Mouse (Mus musculus) left cerebral cortex, adult 9 months (tissue): ENCODE measurements at regions not wholly inside any gene's neighbourhood (a gene's known extent, or its start where the extent isn't known, plus 50 kb on each side); places are given as distances from the start of the nearest gene placed in this dataset.
"Not testable (repeated sequence)": the region's sequence is repeated elsewhere in the genome, so short reads cannot be mapped to it uniquely, and the experiment has no call there.

ENCODE experiments used
- DNase-seq, 2 experiments: peaks; one replicate each; pipeline ENCODE4 v3.0.0; 2022; ENCODE audit warnings: low spot score in 2 of 2

DNA sequence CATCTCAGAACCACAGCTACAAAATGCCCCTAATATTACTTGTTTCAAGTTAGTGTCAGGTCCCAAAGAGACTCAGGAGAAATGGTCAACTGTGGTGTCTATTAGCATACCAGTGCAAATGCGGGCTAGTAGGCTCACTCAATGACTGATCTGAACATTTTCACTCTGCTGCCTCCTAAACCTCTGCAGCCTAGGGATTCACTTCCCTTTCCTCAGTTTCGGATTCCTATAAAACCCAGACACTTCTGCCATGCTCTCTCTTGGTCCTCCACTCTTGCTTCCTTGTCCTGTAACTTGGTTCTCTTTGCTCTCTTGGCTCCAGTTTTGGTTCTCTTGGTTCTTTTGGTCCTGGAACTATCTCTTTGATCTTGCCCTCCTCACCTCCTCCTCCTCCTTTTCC, 206.3 kb upstream of the Spef2 start:
- no peak for DNase-seq

GRCm38 (mm10) chr15:9974999-9975398, 202.0 kb upstream of the Prlr start:
- no peak for DNase-seq

GRCm38 (mm10) chr15:10011289-10012234, 165.5 kb upstream of the Prlr start:
- DNase-seq = peak in 1 of 2 experiments; percentile 7

GRCm38 (mm10) chr15:10017216-10017615, 159.8 kb upstream of the Prlr start:
- DNase-seq = no peak

- DNase-seq = no peak
Observed at GRCm38 (mm10) chr15:10029902-10030301, 147.1 kb upstream of the Prlr start.

DNA sequence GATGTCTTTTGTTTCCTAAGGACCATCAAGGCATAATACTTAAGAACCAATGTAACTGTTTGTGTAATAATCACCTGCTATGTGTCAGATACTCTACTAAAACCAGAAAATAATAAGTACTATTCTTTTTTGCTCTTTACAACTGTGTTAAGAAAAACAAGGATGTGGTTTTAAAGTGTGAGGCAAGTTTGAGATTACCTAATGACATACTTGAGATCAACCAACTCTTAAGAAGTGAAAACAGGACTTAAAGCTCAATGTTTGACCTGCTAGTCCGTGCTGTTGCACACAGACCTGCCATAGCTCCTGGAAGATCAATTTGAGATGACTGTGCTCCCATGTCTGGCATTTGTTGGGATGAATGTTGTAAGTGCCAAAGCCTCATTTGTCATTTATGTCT, 141.5 kb upstream of the Prlr start:
- no peak for DNase-seq

DNA sequence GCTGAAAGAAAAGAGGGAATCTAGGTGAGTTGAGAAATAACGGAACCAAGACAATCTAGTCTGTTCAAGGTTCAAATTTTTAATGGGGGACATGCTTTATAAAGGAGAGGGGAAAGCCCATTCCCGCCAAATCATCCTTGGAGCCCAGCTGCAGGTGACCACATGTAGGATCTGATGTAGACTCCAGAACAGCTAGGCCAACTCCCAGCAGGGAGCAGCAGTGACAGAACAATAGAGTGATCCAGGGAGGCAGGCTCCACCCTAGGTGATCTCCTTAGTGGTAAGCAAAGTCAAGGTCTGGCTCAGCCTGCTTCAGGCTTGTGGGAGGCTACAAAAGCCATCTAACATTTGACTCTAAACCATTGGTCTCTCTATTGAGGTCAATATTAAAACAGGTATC, 140.5 kb upstream of the Prlr start:
- DNase-seq = not testable (repeated sequence)

DNA sequence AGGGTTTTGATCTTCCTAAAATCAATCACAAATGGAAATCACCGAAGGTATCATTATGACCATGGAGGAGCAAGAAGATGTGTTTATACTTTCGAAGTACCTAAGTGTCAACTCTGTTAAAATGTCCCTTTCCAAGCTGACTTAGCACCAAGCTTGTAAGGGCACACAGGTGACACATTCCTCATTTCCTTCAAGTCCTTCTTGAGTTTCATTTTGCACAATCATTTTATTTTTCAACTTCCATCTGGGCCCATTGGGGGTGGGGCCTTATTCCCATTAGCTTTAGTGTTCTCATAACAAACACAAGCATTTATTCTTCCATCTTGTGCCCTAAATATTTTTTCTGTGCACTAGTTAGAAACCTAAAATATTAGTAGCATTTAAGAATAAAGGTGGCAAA, 103.5 kb upstream of the Prlr start:
- no peak for DNase-seq

GRCm38 (mm10) chr15:10074916-10075315, 102.1 kb upstream of the Prlr start:
- DNase-seq = no peak

DNA sequence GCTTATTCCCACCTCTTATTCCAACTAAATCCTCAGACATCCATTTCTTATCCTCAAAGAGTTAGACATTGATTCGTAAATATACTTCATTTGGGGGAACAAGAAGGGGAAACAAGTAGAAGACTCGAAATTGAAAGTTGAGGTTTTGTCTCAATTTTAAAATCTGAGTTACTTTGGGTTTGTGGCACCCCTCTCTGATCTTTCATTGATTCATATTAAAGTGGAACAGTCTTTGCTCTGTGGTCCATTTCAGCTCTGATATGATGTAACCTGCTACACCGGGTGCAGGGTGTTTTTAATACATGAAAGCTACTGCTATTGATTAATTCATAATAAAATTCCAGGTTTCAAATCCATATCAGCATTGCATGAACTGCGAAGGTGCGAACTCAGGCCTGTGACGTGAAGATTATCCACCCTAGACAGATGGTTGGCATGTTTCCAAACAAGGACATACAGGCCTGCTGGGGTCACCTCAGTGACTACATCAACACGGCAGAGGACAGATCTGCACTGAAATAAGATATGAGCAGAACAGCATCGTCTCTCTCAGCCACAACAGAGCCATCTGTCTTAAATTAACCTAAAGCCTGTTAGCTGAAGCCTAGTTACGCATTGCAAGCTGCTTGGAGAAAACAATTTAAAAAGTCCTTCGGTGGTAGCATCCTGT, 101.5 kb upstream of the Prlr start:
- DNase-seq = no peak

DNA sequence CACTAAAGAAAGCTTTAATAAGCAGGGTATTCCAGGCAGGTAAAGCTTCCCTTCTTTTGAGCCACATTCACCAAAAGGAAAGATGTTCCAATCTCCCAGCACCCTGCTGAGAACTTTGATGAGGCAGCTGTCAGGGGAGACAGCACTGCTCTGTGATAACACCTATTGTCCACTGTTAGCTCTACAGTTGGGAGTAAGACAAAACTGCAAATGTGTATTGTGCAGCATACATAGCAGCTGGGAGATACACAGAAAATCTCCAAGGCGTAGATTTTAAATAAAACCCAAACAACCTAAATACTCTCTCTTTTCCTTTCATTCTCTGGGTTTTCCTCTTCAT, 101.0 kb upstream of the Prlr start:
- no peak for DNase-seq

- no peak for DNase-seq
Observed at GRCm38 (mm10) chr15:10078434-10078833, 98.6 kb upstream of the Prlr start.

- DNase-seq = no peak
Observed at GRCm38 (mm10) chr15:10079510-10079909, 97.5 kb upstream of the Prlr start.

- no peak for DNase-seq
Observed at GRCm38 (mm10) chr15:10088691-10089090, 88.3 kb upstream of the Prlr start.

DNA sequence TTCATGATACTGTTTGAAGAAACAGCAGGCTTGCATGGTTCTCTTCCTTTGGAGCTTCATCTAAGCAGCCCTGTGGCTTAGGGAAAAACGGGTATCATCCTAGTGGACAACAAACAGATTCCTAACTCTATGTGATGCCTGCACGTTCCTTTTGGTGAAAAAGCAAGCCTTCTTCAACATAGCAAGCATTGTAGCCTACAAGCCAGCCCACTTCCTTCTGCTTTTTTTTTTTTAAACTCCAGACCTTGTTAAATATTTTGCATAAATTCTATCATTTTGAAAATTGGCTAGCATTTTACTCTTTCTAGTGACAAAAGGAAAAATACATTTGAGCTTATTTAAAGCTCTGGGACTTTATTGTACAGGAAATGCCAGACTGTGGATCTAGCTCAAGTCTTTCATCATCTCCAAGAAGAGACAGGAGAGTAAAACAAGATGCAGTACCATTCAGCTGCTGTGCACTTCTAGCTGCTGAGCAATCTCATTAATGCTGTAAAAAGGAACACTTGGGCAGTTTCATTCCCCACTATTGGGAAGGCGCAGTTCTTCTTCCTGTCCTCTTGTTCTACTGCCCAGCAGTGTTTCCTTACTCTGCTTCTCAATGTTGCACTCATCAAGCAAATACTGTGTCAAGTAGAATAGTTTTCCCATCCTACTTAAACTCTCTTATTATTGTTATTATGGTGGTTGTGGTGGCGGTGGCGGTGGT, 86.5 kb upstream of the Prlr start:
- DNase-seq = no peak

- no peak for DNase-seq
Observed at GRCm38 (mm10) chr15:10103350-10103749, 73.7 kb upstream of the Prlr start.

DNA sequence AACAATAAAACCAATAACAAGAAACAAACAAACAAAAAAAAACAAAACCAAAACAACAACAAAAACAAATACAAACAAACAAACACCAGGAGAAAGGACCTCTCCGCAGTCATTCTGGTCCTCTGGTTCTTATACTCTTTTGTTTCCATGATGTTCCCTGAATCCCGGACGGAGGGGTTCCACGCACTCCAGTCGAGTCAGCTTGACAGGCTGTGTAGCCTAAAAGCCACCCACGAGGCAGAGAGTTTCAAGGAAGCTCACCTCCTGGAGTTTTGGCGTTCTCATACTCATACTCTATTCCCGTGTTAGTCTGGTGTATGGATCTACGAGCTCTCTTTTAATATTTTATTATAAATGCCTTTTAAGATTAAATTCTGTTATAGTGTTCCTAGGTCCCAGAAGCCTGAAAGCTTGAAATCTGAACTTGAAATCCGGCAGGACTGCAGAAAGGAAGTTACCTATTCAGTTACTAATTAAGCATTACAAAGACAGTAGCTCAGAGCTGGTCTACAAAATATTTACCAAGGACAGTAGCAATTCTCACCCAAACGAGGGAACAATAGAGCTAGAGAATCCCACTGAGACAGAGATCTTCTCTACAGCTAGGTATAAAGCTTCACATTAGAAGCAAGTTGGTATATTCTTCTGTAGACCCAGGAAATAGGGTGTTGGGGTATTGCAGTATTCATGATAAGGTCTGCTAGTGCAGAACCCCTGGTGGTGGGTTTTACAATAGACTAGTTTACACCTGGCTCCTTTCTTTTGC, 71.6 kb upstream of the Prlr start:
- not testable (repeated sequence) for DNase-seq

- no peak for DNase-seq
Observed at GRCm38 (mm10) chr15:10106853-10107252, 70.2 kb upstream of the Prlr start.
